Comparison of ENCODE assay signal across 26 mouse cellular contexts in the genomic region with DNA sequence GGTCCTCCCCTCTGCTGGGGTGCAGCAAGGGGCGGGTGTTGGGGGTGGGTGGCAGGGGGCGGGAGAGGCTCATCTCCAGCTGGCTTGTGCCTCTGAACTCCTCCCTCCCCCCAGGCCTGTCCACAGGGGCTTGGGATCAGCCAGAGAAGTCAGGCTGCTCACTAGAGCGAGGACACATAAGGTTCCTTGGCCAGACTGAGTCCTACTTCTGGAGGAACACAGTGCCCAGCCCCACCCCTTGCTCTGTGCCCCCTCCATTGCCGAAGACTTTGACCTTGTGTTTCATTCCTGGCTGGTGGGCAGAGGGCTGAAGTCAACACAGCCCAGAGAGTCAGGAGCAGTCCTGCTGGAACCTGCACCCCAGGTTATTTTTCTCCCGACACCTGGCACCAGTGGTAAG. TPM values are rescaled to one million over a fixed set of nuclear protein-coding genes. Genes with fewer than 3 reads are reported as not detected.
DNase-seq lines count a peak whose midpoint lies in the region; ATAC-seq and TF ChIP-seq lines count a peak whose summit lies in the region.
"Had no signal": no experiment of that assay in that cellular context is flagged by ENCODE, and none has a peak within 500 bp of the region (broad histone marks: within the 10 kb centered on the region; RNA-seq: fewer than 3 reads in every experiment).

TSS of gene Dao (plus strand) at position 162 of the 400 bp plus-strand sequence.

- no peaks in the 10 kb centered on the region for H3K27me3 ChIP-seq in midbrain, embryonic 10.5 days (ENCODE audit: low read depth, poor library complexity, severe bottlenecking)
- no peaks in the 10 kb centered on the region for H3K27me3 ChIP-seq in midbrain, postnatal 0 days (ENCODE audit: insufficient read depth, low read length)
- no peaks in the 10 kb centered on the region for H3K27me3 ChIP-seq in kidney, embryonic 15.5 days
- H3K27me3 ChIP-seq: embryonic facial prominence, embryonic 12.5 days; forebrain, embryonic 15.5 days had no signal

- no peak within 1 kb of the TSS for H3K4me3 ChIP-seq in midbrain, embryonic 10.5 days
- no peak within 1 kb of the TSS for H3K4me3 ChIP-seq in midbrain, postnatal 0 days (ENCODE audit: low read depth, low read length)
- 0 out of 2 replicates have a peak within 1 kb of the TSS, but pooled peaks have one; percentile 2 for H3K4me3 ChIP-seq in kidney, embryonic 15.5 days (replicated peaks)
- H3K4me3 ChIP-seq: embryonic facial prominence, embryonic 12.5 days; forebrain, embryonic 15.5 days; heart, embryonic 13.5 days; myocyte had no signal

- no peaks in the 10 kb centered on the region for H3K36me3 ChIP-seq in midbrain, embryonic 10.5 days
- no peaks in the 10 kb centered on the region for H3K36me3 ChIP-seq in midbrain, postnatal 0 days (ENCODE audit: insufficient read depth, low read length)
- no peaks in the 10 kb centered on the region for H3K36me3 ChIP-seq in kidney, embryonic 15.5 days
- H3K36me3 ChIP-seq: embryonic facial prominence, embryonic 12.5 days; forebrain, embryonic 15.5 days; heart, embryonic 13.5 days had no signal

- no peaks in the 10 kb centered on the region for H3K9me3 ChIP-seq in midbrain, embryonic 10.5 days (replicated peaks)
- no peaks in the 10 kb centered on the region for H3K9me3 ChIP-seq in midbrain, postnatal 0 days (ENCODE audit: low read length)
- H3K9me3 ChIP-seq in kidney, embryonic 15.5 days (replicated peaks) = no peaks in the 10 kb centered on the region
- H3K9me3 ChIP-seq: embryonic facial prominence, embryonic 12.5 days; forebrain, embryonic 15.5 days; heart, embryonic 13.5 days had no signal

- WGBS in midbrain, embryonic 10.5 days = 51% methylated on average over 5 of the region's 5 CpGs
- WGBS in midbrain, postnatal 0 days = 43% methylated on average over 5 of the region's 5 CpGs
- WGBS in kidney, embryonic 15.5 days = 43% methylated on average over 5 of the region's 5 CpGs

- no peak within 1 kb of the TSS for H3K4me2 ChIP-seq in midbrain, postnatal 0 days (ENCODE audit: low read depth, low read length, poor library complexity, severe bottlenecking)
- peak within 1 kb of the TSS; percentile 19; the same call in 1 of the 2 replicates for H3K4me2 ChIP-seq in kidney, embryonic 15.5 days
- H3K4me2 ChIP-seq: embryonic facial prominence, embryonic 12.5 days; forebrain, embryonic 15.5 days; heart, embryonic 13.5 days; liver, embryonic 11.5 days had no signal

- no peak within 1 kb of the TSS for H3K9ac ChIP-seq in midbrain, postnatal 0 days (replicated peaks; ENCODE audit: low read length, poor library complexity, severe bottlenecking)
- no peak within 1 kb of the TSS for H3K9ac ChIP-seq in kidney, embryonic 15.5 days
- H3K9ac ChIP-seq: embryonic facial prominence, embryonic 12.5 days; forebrain, embryonic 15.5 days; heart, embryonic 13.5 days had no signal

- ATAC-seq in midbrain, postnatal 0 days (ENCODE audit: low FRiP score) = no peak
- ATAC-seq in kidney, embryonic 15.5 days (replicated peaks; ENCODE audit: low FRiP score) = peak; percentile 81
- ATAC-seq in activated CD4-positive, CD25-positive, alpha-beta regulatory T cell, adult 4 months = no peak
- ATAC-seq: forebrain, embryonic 15.5 days; hindbrain, embryonic 16.5 days had no signal

- peak within 1 kb of the TSS; percentile 35; the same call in 1 of the 2 replicates for H3K27ac ChIP-seq in midbrain, embryonic 10.5 days (replicated peaks)
- no peak within 1 kb of the TSS for H3K27ac ChIP-seq in midbrain, postnatal 0 days (ENCODE audit: low read depth, low read length)
- peak within 1 kb of the TSS; percentile 74 for H3K27ac ChIP-seq in kidney, embryonic 15.5 days
- H3K27ac ChIP-seq: embryonic facial prominence, embryonic 12.5 days; forebrain, embryonic 15.5 days; heart, embryonic 13.5 days had no signal

- TF ChIP-seq CTCF in midbrain, postnatal 0 days (IDR thresholded peaks at IDR 0.05) = no peak

- H3K4me1 ChIP-seq in midbrain, embryonic 10.5 days = peaks cover 6% of the 10 kb centered on the region; the same call in 1 of the 2 replicates
- H3K4me1 ChIP-seq in midbrain, postnatal 0 days (ENCODE audit: insufficient read depth, low read length) = no peaks in the 10 kb centered on the region
- H3K4me1 ChIP-seq in kidney, embryonic 15.5 days = peaks cover 20% of the 10 kb centered on the region
- H3K4me1 ChIP-seq: embryonic facial prominence, embryonic 12.5 days; forebrain, embryonic 15.5 days; heart, embryonic 13.5 days had no signal

- no peak for DNase-seq in midbrain, embryonic 10.5 days (ENCODE audit: low spot score)
- DNase-seq in midbrain, postnatal 0 days (ENCODE audit: low spot score) = no peak
- DNase-seq in kidney, adult 11 months = peak; percentile 94
- DNase-seq in kidney, postnatal 4 days = peak; percentile 61 to 76
- DNase-seq in thymus, postnatal 4 days = no peak
- DNase-seq: adrenal gland, adult 8-10 months; cerebellum, adult 9-11 months; layer of hippocampus, postnatal 36 days; lung, adult 18-20 months; lung, postnatal 14 days; midbrain, embryonic 14.5 days had no signal

RNA-seq across cellular contexts. Expression of gene Dao, which starts in this region (rescaled TPM):
- not detected in 2 replicates for polyA plus RNA-seq in midbrain, embryonic 10.5 days (2016; fragmentation: Nextera tagmentation; extraction: Ambion mirVana)
- total RNA-seq in midbrain, postnatal 0 days (2014; rRNA removed) = not detected in 2 replicates
- 0.09 TPM in 1 of 2 replicates, not detected in the other for polyA plus RNA-seq in midbrain, postnatal 0 days (2015; fragmentation: Nextera tagmentation; extraction: Ambion mirVana)
- polyA plus RNA-seq in kidney, embryonic 15.5 days (2015; fragmentation: Nextera tagmentation; extraction: Ambion mirVana) = 14.2 and 14.9 TPM in 2 replicates
- polyA plus RNA-seq in activated CD4-positive, CD25-positive, alpha-beta regulatory T cell, adult 4 months (2017; shearing (Covaris generic)) = under 1 TPM in 1 of 2 experiments, not detected in 1; 0.48 TPM
- total RNA-seq: adrenal gland, adult 8-10 months; gastrocnemius, postnatal 4 days; heart, postnatal 25 days; layer of hippocampus, adult 18-20 months; megakaryocyte, adult 5-6 weeks had no signal
- polyA plus RNA-seq: cortical plate, adult 2 months; embryonic facial prominence, embryonic 12.5 days; forebrain, embryonic 15.5 days; heart, embryonic 13.5 days; hindbrain, embryonic 16.5 days; limb, embryonic 11.5 days; liver, embryonic 11.5 days; midbrain, embryonic 14.5 days; myocyte; neural tube, embryonic 14.5 days had no signal

Comparison
In these comparisons a context has a peak if more than half of its experiments do, and no peak if none do; other contexts are left out.
1. RNA of gene Dao (polyA plus RNA-seq): 14.2 to 14.9 TPM in kidney, embryonic 15.5 days; 0.48 TPM in activated CD4-positive, CD25-positive, alpha-beta regulatory T cell, adult 4 months, 0.09 TPM in midbrain, postnatal 0 days and not detected in midbrain, embryonic 10.5 days; every median in the first group is over 10 times any median in the second.
2. DNase-seq: peak in kidney, adult 11 months (single experiment) and kidney, postnatal 4 days (2 of 2); none in midbrain, embryonic 10.5 days (single experiment), midbrain, postnatal 0 days (single experiment) and thymus, postnatal 4 days (single experiment).